Mouse (Mus musculus) heart, adult 2 months (tissue): ENCODE measurements around the gene Gtf3c6. TPM values are rescaled to one million over a fixed set of nuclear protein-coding genes. Genes with fewer than 3 reads are reported as not detected.
A peak's percentile ranks its signal among the peaks of the same experiment; 100 is the strongest.

ENCODE experiments used
- DNase-seq, 2 experiments: peaks; one replicate each; pipeline ENCODE4 v3.0.0; 2021
- H3K27ac ChIP-seq: fragments of 200-600 bp; 2 replicates; pipeline ENCODE4 v1.8.1; 2022
- H3K27me3 ChIP-seq: fragments of 200-500 bp; 2 replicates; pipeline ENCODE4 v1.6.1; 2012; ENCODE audit warnings: mild to moderate bottlenecking, low read length, inconsistent platforms, mixed read lengths; ENCODE audit not compliant: control insufficient read depth, insufficient read depth
- H3K36me3 ChIP-seq: fragments of 200-500 bp; 2 replicates; pipeline ENCODE4 v1.6.1; 2012; ENCODE audit warnings: low read length, inconsistent platforms; ENCODE audit not compliant: control insufficient read depth, insufficient read depth
- H3K4me1 ChIP-seq: fragments of 200-500 bp; 2 replicates; pipeline ENCODE4 v1.6.1; 2011; ENCODE audit warnings: low read length; ENCODE audit not compliant: control insufficient read depth, insufficient read depth
- H3K4me3 ChIP-seq: fragments of 200-600 bp; 2 replicates; pipeline ENCODE4 v1.8.1; 2022
- H3K79me2 ChIP-seq: fragments of 200-500 bp; replicated peaks from 2 replicates; pipeline ENCODE4 v1.6.1; 2012; ENCODE audit warnings: mild to moderate bottlenecking, inconsistent platforms, low read length, moderate library complexity, mixed read lengths; ENCODE audit not compliant: control insufficient read depth, insufficient read depth
- H3K9ac ChIP-seq: fragments of 200-500 bp; 2 replicates; pipeline ENCODE4 v1.6.1; 2012; ENCODE audit warnings: low read depth, mild to moderate bottlenecking, control low read depth, inconsistent platforms, low read length, mixed read lengths
- CTCF ChIP-seq: fragments of 200-600 bp; IDR thresholded peaks from 2 replicates; pipeline ENCODE4 v1.8.1; 2022; ENCODE audit warnings: antibody characterized with exemption, mild to moderate bottlenecking, moderate library complexity
- EP300 ChIP-seq: fragments of 200-500 bp; IDR thresholded peaks from 2 replicates; pipeline ENCODE4 v1.6.1; 2011; ENCODE audit warnings: low read depth, low read length, control low read depth; ENCODE audit not compliant: insufficient read depth
- POLR2A ChIP-seq: fragments of 200-500 bp; IDR thresholded peaks from 2 replicates; pipeline ENCODE4 v1.6.1; 2011; ENCODE audit warnings: mild to moderate bottlenecking, low read depth, low read length, control low read depth; ENCODE audit not compliant: insufficient read depth
- WGBS: fragments of 180-500 bp; shearing (Covaris S2); methylation state at CpG from one replicate; pipeline ENCODE4 v1.1.7; 2018; 5-methylcytosine and 5-hydroxymethylcytosine counted together
- intact Hi-C: fragments of 180-260 bp; cut with DNase I; formaldehyde crosslinking; loops from one replicate; pipeline ENCODE4 v1.15.1; 2025
- polyA plus RNA-seq: library from polyadenylated mRNA; depleted of rRNA; stranded (reverse); fragments of >200 nt; gene quantifications from 2 replicates; pipeline ENCODE4 v1.2.3, GENCODE M21; 2012
- total RNA-seq, 2 experiments: library from RNA; stranded (reverse); gene quantifications; 2 replicates each; pipeline ENCODE4 v1.2.3; 2021

The Gtf3c6 gene
- total and polyA plus RNA-seq, 3 experiments: 10.5 to 23.9 (median 21.0) TPM

- H3K4me3 ChIP-seq: no peak overlapping the region
- H3K27me3 ChIP-seq: no peaks in the 10 kb centered on the region
- H3K4me1 ChIP-seq: peaks cover 4% of the 10 kb centered on the region
- intact Hi-C loops: loop anchor here (10.0 kb wide), 1 partner anchor 132 kb away; no protein-coding TSS in a partner anchor
- no peak for DNase-seq
- TF ChIP-seq EP300 (no peak), POLR2A (no peak), CTCF (no peak)
- no peak overlapping the region for H3K27ac ChIP-seq
- no peak overlapping the region for H3K9ac ChIP-seq
- H3K79me2 ChIP-seq: peaks cover 4% of the 10 kb centered on the region; the same call in 1 of the 2 replicates
- WGBS: 91% methylated on average over 6 of the region's 6 CpGs
- H3K36me3 ChIP-seq: peaks cover 9% of the 10 kb centered on the region
These were observed 34.7 kb upstream of the Gtf3c6 start for GRCm38 (mm10) chr10:40292640-40293039.

- peaks cover 5% of the 10 kb centered on the region for H3K36me3 ChIP-seq
- H3K27me3 ChIP-seq: no peaks in the 10 kb centered on the region
- no peak for TF ChIP-seq CTCF
- no peak for TF ChIP-seq EP300
- no peak for TF ChIP-seq POLR2A
- no peak for DNase-seq
- intact Hi-C loops: no loop called here
- H3K4me1 ChIP-seq: no peaks in the 10 kb centered on the region
- no peak overlapping the region for H3K4me3 ChIP-seq
- no peak overlapping the region for H3K9ac ChIP-seq
- 40% methylated on average over 1 of the region's 1 CpGs for WGBS
- H3K79me2 ChIP-seq: no peaks in the 10 kb centered on the region
- no peak overlapping the region for H3K27ac ChIP-seq
These were observed 28.9 kb upstream of the Gtf3c6 start for GRCm38 (mm10) chr10:40286767-40287166.

- 89% methylated on average over 1 of the region's 1 CpGs for WGBS
- intact Hi-C loops: no loop called here
- H3K27me3 ChIP-seq: no peaks in the 10 kb centered on the region
- H3K27ac ChIP-seq: no peak overlapping the region
- peaks cover 2% of the 10 kb centered on the region for H3K36me3 ChIP-seq
- no peak for TF ChIP-seq POLR2A
- TF ChIP-seq EP300: no peak
- TF ChIP-seq CTCF: no peak
- H3K4me1 ChIP-seq: no peaks in the 10 kb centered on the region
- H3K4me3 ChIP-seq: no peak overlapping the region
- H3K9ac ChIP-seq: no peak overlapping the region
- H3K79me2 ChIP-seq: no peaks in the 10 kb centered on the region
- DNase-seq: no peak
These were observed 27.7 kb upstream of the Gtf3c6 start for GRCm38 (mm10) chr10:40285571-40285970.

- Histone ChIP-seq H3K9ac (no peak overlapping the region), H3K36me3 (peaks cover 2% of the 10 kb centered on the region), H3K27me3 (no peaks in the 10 kb centered on the region), H3K79me2 (no peaks in the 10 kb centered on the region), H3K4me1 (no peaks in the 10 kb centered on the region), H3K4me3 (no peak overlapping the region), H3K27ac (no peak overlapping the region)
- intact Hi-C loops: no loop called here
- WGBS: 93% methylated on average over 3 of the region's 3 CpGs
- no peak for DNase-seq
- TF ChIP-seq POLR2A: no peak
- no peak for TF ChIP-seq EP300
- TF ChIP-seq CTCF: no peak
These were observed 27.1 kb upstream of the Gtf3c6 start for GRCm38 (mm10) chr10:40284997-40285396.

- Histone ChIP-seq H3K27me3 (no peaks in the 10 kb centered on the region), H3K4me1 (no peaks in the 10 kb centered on the region), H3K79me2 (no peaks in the 10 kb centered on the region), H3K36me3 (peaks cover 2% of the 10 kb centered on the region), H3K4me3 (no peak overlapping the region), H3K27ac (no peak overlapping the region), H3K9ac (no peak overlapping the region)
- no peak for DNase-seq
- 84% methylated on average over 10 of the region's 10 CpGs for WGBS
- intact Hi-C loops: no loop called here
- no peak for TF ChIP-seq CTCF
- TF ChIP-seq POLR2A: no peak
- TF ChIP-seq EP300: no peak
These were observed 26.4 kb upstream of the Gtf3c6 start for GRCm38 (mm10) chr10:40284179-40284831.

- intact Hi-C loops: no loop called here
- Histone ChIP-seq H3K4me1 (no peaks in the 10 kb centered on the region), H3K36me3 (peaks cover 2% of the 10 kb centered on the region), H3K4me3 (no peak overlapping the region), H3K27ac (no peak overlapping the region), H3K27me3 (no peaks in the 10 kb centered on the region), H3K9ac (no peak overlapping the region), H3K79me2 (no peaks in the 10 kb centered on the region)
- DNase-seq: peak in 1 of 2 experiments; percentile 10
- TF ChIP-seq POLR2A (no peak), CTCF (no peak), EP300 (no peak)
- WGBS: 76% methylated on average over 9 of the region's 9 CpGs
These were observed 25.7 kb upstream of the Gtf3c6 start for GRCm38 (mm10) chr10:40283636-40284035.
